Mouse (Mus musculus): ENCODE results near the gene Myh15. TPM values are rescaled to one million over a fixed set of nuclear protein-coding genes. Genes with fewer than 3 reads are reported as not detected.

Gene Myh15
- total RNA-seq (2012; rRNA removed), result 0.04 TPM in 1 of 2 replicates, not detected in the other

- TF ChIP-seq ZC3H11A (IDR thresholded peaks at IDR 0.05; ENCODE audit: borderline replicate concordance, low read depth, low read length) (no peak), CHD2 (IDR thresholded peaks at IDR 0.05; ENCODE audit: low read depth, low read length) (no peak), MAFK (IDR thresholded peaks at IDR 0.05; ENCODE audit: insufficient read depth, low read depth, low read length) (no peak), ZNF384 (IDR thresholded peaks at IDR 0.05; ENCODE audit: low read depth, low read length) (no peak), HCFC1 (IDR thresholded peaks at IDR 0.05; ENCODE audit: borderline replicate concordance, insufficient read depth, low read length) (no peak)
- H3K4me1 ChIP-seq (ENCODE audit: control insufficient read depth in 2 of 2, insufficient read depth in 2 of 2, low read length in 2 of 2, poor library complexity in 1 of 2), result no peaks in the 10 kb centered on the region
- no peak within 1 kb of the TSS for H3K9ac ChIP-seq (ENCODE audit: insufficient read depth, low read depth, low read length, poor library complexity, severe bottlenecking)
- H3K9me3 ChIP-seq (ENCODE audit: control insufficient read depth, insufficient read depth, low read depth, low read length), result no peaks in the 10 kb centered on the region
- DNase-seq (ENCODE audit: low read depth, low spot score), result no peak
- in situ Hi-C loops (cut with MboI; ENCODE audit: low sequenced_read_pairs in 2 of 2, unreplicated experiment in 2 of 2), result no loop called here
- no peak within 1 kb of the TSS for H3K27ac ChIP-seq (ENCODE audit: insufficient read depth, low read depth, low read length, poor library complexity, severe bottlenecking)
- no peaks in the 10 kb centered on the region for H3K36me3 ChIP-seq (ENCODE audit: control insufficient read depth, insufficient read depth, low read length, poor library complexity, severe bottlenecking)
- H3K4me3 ChIP-seq (ENCODE audit: insufficient read depth in 1 of 2, low read depth in 1 of 2, low read length in 2 of 2, poor library complexity in 1 of 2, severe bottlenecking in 1 of 2), result no peak within 1 kb of the TSS
These were observed at the start of gene Myh15 for GRCm38 (mm10) chr16:49057186-49057585. Gene Myh15, plus strand, starts transcription at chr16:49057486.

GRCm38 (mm10) chr16:49016620-49017332 is 40.5 kb upstream of the Myh15 start:
- no peak for TF ChIP-seq ZC3H11A (IDR thresholded peaks at IDR 0.05; ENCODE audit: borderline replicate concordance, low read depth, low read length)
- no peak for TF ChIP-seq ZNF384 (IDR thresholded peaks at IDR 0.05; ENCODE audit: low read depth, low read length)
- no peak for TF ChIP-seq MAFK (IDR thresholded peaks at IDR 0.05; ENCODE audit: insufficient read depth, low read depth, low read length)
- TF ChIP-seq HCFC1 (IDR thresholded peaks at IDR 0.05; ENCODE audit: borderline replicate concordance, insufficient read depth, low read length), result no peak
- no peak for TF ChIP-seq CHD2 (IDR thresholded peaks at IDR 0.05; ENCODE audit: low read depth, low read length)
- in situ Hi-C loops (cut with MboI; ENCODE audit: low sequenced_read_pairs in 2 of 2, unreplicated experiment in 2 of 2), result no loop called here

GRCm38 (mm10) chr16:49035852-49036251 is 21.4 kb upstream of the Myh15 start:
- Histone ChIP-seq H3K9me3 (ENCODE audit: control insufficient read depth, insufficient read depth, low read depth, low read length) (no peaks in the 10 kb centered on the region), H3K4me1 (ENCODE audit: control insufficient read depth in 2 of 2, insufficient read depth in 2 of 2, low read length in 2 of 2, poor library complexity in 1 of 2) (no peaks in the 10 kb centered on the region), H3K27ac (ENCODE audit: insufficient read depth, low read depth, low read length, poor library complexity, severe bottlenecking) (no peak overlapping the region), H3K4me3 (ENCODE audit: insufficient read depth in 1 of 2, low read depth in 1 of 2, low read length in 2 of 2, poor library complexity in 1 of 2, severe bottlenecking in 1 of 2) (no peak overlapping the region), H3K36me3 (ENCODE audit: control insufficient read depth, insufficient read depth, low read length, poor library complexity, severe bottlenecking) (no peaks in the 10 kb centered on the region), H3K9ac (ENCODE audit: insufficient read depth, low read depth, low read length, poor library complexity, severe bottlenecking) (no peak overlapping the region)
- no peak for DNase-seq (ENCODE audit: low read depth, low spot score)
- TF ChIP-seq ZC3H11A (IDR thresholded peaks at IDR 0.05; ENCODE audit: borderline replicate concordance, low read depth, low read length) (no peak), MAFK (IDR thresholded peaks at IDR 0.05; ENCODE audit: insufficient read depth, low read depth, low read length) (no peak), ZNF384 (IDR thresholded peaks at IDR 0.05; ENCODE audit: low read depth, low read length) (no peak), HCFC1 (IDR thresholded peaks at IDR 0.05; ENCODE audit: borderline replicate concordance, insufficient read depth, low read length) (no peak)
- in situ Hi-C loops (cut with MboI; ENCODE audit: low sequenced_read_pairs in 2 of 2, unreplicated experiment in 2 of 2), result no loop called here

More at GRCm38 (mm10) chr16:49016620-49017332, 40.5 kb upstream of the Myh15 start:
- Histone ChIP-seq H3K9ac (ENCODE audit: insufficient read depth, low read depth, low read length, poor library complexity, severe bottlenecking) (no peak overlapping the region), H3K4me1 (ENCODE audit: control insufficient read depth in 2 of 2, insufficient read depth in 2 of 2, low read length in 2 of 2, poor library complexity in 1 of 2) (0 out of 4 replicates have a peak, but pooled peaks cover 0 to 2% of the 10 kb centered on the region in 2 experiments), H3K9me3 (ENCODE audit: control insufficient read depth, insufficient read depth, low read depth, low read length) (no peaks in the 10 kb centered on the region), H3K36me3 (ENCODE audit: control insufficient read depth, insufficient read depth, low read length, poor library complexity, severe bottlenecking) (peaks cover 2% of the 10 kb centered on the region; the same call in 1 of the 2 replicates), H3K27ac (ENCODE audit: insufficient read depth, low read depth, low read length, poor library complexity, severe bottlenecking) (no peak overlapping the region), H3K4me3 (ENCODE audit: insufficient read depth in 1 of 2, low read depth in 1 of 2, low read length in 2 of 2, poor library complexity in 1 of 2, severe bottlenecking in 1 of 2) (no peak overlapping the region)
- no peak for DNase-seq (ENCODE audit: low read depth, low spot score)

- DNase-seq (ENCODE audit: low read depth, low spot score), result no peak
- no peak overlapping the region for H3K4me3 ChIP-seq (ENCODE audit: insufficient read depth in 1 of 2, low read depth in 1 of 2, low read length in 2 of 2, poor library complexity in 1 of 2, severe bottlenecking in 1 of 2)
- H3K9me3 ChIP-seq (ENCODE audit: control insufficient read depth, insufficient read depth, low read depth, low read length), result no peaks in the 10 kb centered on the region
- TF ChIP-seq ZNF384 (IDR thresholded peaks at IDR 0.05; ENCODE audit: low read depth, low read length), result no peak
- TF ChIP-seq MAFK (IDR thresholded peaks at IDR 0.05; ENCODE audit: insufficient read depth, low read depth, low read length), result no peak
- no peak for TF ChIP-seq CHD2 (IDR thresholded peaks at IDR 0.05; ENCODE audit: low read depth, low read length)
- no peak for TF ChIP-seq HCFC1 (IDR thresholded peaks at IDR 0.05; ENCODE audit: borderline replicate concordance, insufficient read depth, low read length)
- in situ Hi-C loops (cut with MboI; ENCODE audit: low sequenced_read_pairs in 2 of 2, unreplicated experiment in 2 of 2), result no loop called here
- no peak overlapping the region for H3K27ac ChIP-seq (ENCODE audit: insufficient read depth, low read depth, low read length, poor library complexity, severe bottlenecking)
- no peaks in the 10 kb centered on the region for H3K4me1 ChIP-seq (ENCODE audit: control insufficient read depth in 2 of 2, insufficient read depth in 2 of 2, low read length in 2 of 2, poor library complexity in 1 of 2)
- no peaks in the 10 kb centered on the region for H3K36me3 ChIP-seq (ENCODE audit: control insufficient read depth, insufficient read depth, low read length, poor library complexity, severe bottlenecking)
- H3K9ac ChIP-seq (ENCODE audit: insufficient read depth, low read depth, low read length, poor library complexity, severe bottlenecking), result no peak overlapping the region
These were observed 19.5 kb upstream of the Myh15 start for GRCm38 (mm10) chr16:49037771-49038170.

All from ES-E14 (cell line).